Mouse (Mus musculus) ES-E14 (cell line): ENCODE measurements around the gene Psme2.

Experiments used
- CHD2 ChIP-seq: IDR thresholded peaks from 2 replicates; pipeline ENCODE4 v1.6.1; 2014; ENCODE audit warnings: mild to moderate bottlenecking, low read depth, low read length, inconsistent platforms
- HCFC1 ChIP-seq: IDR thresholded peaks from 2 replicates; pipeline ENCODE4 v1.6.1; 2012; ENCODE audit warnings: low read length, inconsistent platforms, borderline replicate concordance; ENCODE audit not compliant: insufficient read depth
- MAFK ChIP-seq: IDR thresholded peaks from 2 replicates; pipeline ENCODE4 v1.6.1; 2014; ENCODE audit warnings: mild to moderate bottlenecking, low read depth, low read length, inconsistent platforms; ENCODE audit not compliant: insufficient read depth
- ZC3H11A ChIP-seq: IDR thresholded peaks from 2 replicates; pipeline ENCODE4 v1.6.1; 2012; ENCODE audit warnings: low read depth, mild to moderate bottlenecking, inconsistent platforms, low read length, borderline replicate concordance
- ZNF384 ChIP-seq: IDR thresholded peaks from 2 replicates; pipeline ENCODE4 v1.6.1; 2012; ENCODE audit warnings: low read depth, low read length, inconsistent platforms

GRCm38 (mm10) chr14:55554635-55555034 is 36.3 kb downstream of the Psme2 start:
- TF ChIP-seq HCFC1 (no peak), CHD2 (no peak), MAFK (no peak), ZC3H11A (no peak), ZNF384 (0 out of 2 replicates have a peak, but pooled peaks have one; percentile 22)
